Mouse (Mus musculus): Measurements from ENCODE around the gene Dnaja3.

DNA sequence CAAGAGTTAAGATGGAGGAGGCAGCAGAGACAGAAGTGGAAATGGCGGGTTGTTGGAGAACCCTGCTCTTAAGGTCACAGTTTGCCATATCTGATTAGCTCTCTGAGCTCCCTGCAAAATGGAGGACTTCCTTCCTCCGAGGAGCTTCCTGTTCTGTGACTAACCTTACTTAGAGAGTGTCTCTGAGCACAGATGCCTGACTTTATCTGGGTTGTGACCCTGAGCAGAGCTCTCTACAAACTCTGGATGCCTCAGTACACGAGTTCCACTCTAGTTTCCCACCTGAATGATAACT lies 83.1 kb downstream of the Dnaja3 start:
- TF ChIP-seq CTCF (IDR thresholded peaks at IDR 0.05; ENCODE audit: borderline replicate concordance, control insufficient read depth, extremely low read depth, insufficient read depth, low read length, poor library complexity) (no peak), POLR2A (IDR thresholded peaks at IDR 0.05; ENCODE audit: control insufficient read depth, extremely low read depth, insufficient read depth, low read length, poor library complexity) (no peak)

All from thymus, adult 2 months (tissue).